Mouse (Mus musculus) right cerebral cortex, adult 18-20 months (tissue): Measurements from ENCODE around the gene Ptgs2.

Experiments used
- DNase-seq: peaks from one replicate; pipeline ENCODE4 v3.0.0; 2022; ENCODE audit warnings: mixed read lengths

The Ptgs2 gene

DNA sequence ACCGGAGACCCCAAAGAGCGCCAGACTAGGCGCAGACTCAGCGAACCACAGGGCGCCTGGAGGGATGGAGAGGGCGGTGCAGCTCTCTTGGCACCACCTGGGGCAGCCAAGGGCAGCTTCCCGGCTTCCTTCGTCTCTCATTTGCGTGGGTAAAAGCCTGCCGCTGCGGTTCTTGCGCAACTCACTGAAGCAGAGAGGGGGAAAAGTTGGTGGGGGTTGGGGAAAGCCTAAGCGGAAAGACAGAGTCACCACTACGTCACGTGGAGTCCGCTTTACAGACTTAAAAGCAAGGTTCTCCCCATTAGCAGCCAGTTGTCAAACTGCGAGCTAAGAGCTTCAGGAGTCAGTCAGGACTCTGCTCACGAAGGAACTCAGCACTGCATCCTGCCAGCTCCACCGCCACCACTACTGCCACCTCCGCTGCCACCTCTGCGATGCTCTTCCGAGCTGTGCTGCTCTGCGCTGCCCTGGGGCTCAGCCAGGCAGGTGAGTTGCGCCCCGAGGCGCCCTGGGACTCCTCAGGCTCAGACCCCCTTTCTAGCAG is at the start of gene Ptgs2:
Ptgs2 (plus strand) TSS at position 242 of the 544 bp plus-strand sequence.
- peak; percentile 75 for DNase-seq

DNA sequence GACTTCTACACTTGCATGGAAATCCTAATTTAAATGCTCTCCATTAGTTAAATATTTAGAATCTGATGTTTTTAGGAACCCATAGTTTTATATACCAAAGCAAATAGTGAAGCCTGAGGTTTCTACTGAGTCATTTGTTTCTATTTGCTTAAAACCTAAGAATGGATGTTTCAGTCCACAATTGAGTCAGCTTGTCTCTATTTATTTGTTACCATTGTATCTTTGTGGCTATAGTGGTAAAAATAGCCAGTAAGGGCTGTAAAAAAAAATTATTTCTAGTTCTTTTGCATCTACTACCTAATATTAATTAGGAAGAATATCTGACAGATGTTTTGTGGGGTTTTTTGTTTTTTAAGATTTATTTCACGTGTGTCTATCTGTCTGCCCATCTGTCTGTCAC is 49.6 kb upstream of the Ptgs2 start:
- no peak for DNase-seq

- no peak for DNase-seq
These were observed 34.1 kb upstream of the Ptgs2 start for GRCm38 (mm10) chr1:150065684-150066083.

- no peak for DNase-seq
These were observed 27.0 kb upstream of the Ptgs2 start for GRCm38 (mm10) chr1:150072880-150073279.

- DNase-seq = no peak
These were observed 25.2 kb upstream of the Ptgs2 start for GRCm38 (mm10) chr1:150074609-150075008.

GRCm38 (mm10) chr1:150089040-150089692 is 10.7 kb upstream of the Ptgs2 start:
- DNase-seq = peak; percentile 20

DNA sequence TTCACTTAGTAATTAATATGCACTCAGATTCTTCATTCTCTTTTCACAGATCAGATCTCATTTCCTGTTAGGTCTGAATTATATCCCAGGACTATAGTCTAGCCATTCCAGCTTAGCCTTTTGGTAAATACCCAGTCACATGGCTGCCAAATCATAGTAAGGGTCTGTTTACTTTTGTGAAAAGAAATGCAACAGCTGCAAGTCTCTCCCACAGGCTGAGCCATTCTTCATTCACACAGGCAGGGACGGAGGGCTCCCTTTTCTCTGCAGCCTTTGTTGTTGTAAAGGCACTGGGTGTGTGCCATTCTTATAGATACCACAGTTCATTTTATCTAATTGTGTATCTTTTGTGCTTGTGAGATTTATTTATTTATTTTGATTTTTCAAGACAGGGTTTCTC is 9.6 kb upstream of the Ptgs2 start:
- DNase-seq = no peak

- DNase-seq = no peak
These were observed 2.8 kb upstream of the Ptgs2 start for GRCm38 (mm10) chr1:150097036-150097435.

GRCm38 (mm10) chr1:150097721-150098120 is 2.1 kb upstream of the Ptgs2 start:
- no peak for DNase-seq

DNA sequence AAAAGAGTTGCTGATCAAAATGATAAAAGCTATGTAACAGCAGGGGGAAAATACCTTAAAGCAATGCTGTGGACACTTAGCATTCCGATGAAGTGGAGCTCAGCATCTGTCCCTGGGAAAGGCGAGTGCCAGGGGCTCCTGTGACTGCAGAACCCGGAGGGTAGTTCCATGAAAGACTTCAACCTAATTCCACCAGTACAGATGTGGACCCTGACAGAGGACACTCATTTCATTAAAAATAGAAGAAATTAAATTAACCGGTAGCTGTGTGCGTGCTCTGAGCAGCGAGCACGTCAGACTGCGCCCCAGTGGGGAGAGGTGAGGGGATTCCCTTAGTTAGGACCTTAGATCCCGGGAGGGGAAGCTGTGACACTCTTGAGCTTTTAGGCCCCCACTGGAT is 457 bp upstream of the Ptgs2 start:
- no peak for DNase-seq

- no peak for DNase-seq
These were observed 4.4 kb downstream of the Ptgs2 start for GRCm38 (mm10) chr1:150104228-150104720.

GRCm38 (mm10) chr1:150106736-150107135 is 6.9 kb downstream of the Ptgs2 start:
- no peak for DNase-seq

DNA sequence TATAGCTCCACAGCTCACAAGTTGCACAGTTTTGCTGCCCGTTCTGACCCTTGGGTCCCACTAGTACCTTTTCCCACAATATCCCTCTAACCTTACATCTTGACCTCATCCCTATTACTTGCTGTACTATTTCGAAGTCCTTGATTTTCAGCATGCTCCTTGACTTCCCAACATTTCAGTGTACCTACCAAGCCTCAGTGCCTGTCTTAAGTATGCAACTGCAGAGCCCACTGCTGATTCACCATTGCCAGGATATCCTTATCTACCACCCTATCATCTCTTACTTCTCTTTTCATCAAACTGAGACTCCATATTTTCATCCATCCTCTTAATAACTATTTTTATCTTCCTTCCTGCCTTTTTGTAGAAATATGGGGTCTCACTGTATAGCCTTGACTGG is 9.8 kb downstream of the Ptgs2 start:
- DNase-seq = no peak

DNA sequence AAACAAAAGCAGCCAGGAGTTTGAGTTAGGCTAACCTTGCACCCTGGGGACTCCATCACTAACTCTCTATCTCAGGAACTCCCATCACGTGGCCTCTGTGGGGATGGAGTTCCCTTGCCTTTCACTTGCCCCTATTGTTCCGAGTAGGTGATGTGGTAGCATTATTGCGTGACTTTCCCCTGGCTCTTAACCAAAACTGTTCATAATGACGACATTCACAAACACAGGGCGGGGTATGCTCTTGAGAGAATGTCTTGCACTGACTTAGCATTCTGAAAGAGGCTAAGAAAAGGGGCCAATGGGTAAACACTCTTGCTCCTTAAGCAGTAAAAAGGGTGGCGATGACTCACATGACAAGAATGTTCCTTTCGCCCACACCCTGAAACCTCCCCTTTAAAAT is 15.5 kb downstream of the Ptgs2 start:
- DNase-seq = no peak

- DNase-seq = no peak
These were observed 18.5 kb downstream of the Ptgs2 start for GRCm38 (mm10) chr1:150118352-150118751.

DNA sequence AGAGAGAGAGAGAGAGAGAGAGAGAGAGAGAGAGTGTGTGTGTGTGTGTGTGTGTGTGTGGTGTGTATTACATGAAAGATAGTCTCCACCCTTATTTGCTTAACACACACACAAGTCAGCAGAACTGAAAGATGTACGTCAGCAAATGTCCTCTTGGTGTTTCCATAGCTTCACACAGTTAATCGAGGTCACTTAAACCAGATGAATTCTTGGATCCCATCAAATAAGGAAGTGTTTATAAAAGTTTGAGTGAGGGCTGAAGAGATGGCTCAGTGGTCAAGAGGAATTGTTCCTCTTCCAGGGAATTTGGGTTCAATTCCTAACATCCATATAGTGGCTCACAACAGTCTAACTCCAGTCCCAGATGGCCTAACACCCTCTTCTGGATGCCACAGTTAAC is 25.7 kb downstream of the Ptgs2 start:
- DNase-seq = no peak

- no peak for DNase-seq
These were observed 30.2 kb downstream of the Ptgs2 start for GRCm38 (mm10) chr1:150130070-150130469.

DNA sequence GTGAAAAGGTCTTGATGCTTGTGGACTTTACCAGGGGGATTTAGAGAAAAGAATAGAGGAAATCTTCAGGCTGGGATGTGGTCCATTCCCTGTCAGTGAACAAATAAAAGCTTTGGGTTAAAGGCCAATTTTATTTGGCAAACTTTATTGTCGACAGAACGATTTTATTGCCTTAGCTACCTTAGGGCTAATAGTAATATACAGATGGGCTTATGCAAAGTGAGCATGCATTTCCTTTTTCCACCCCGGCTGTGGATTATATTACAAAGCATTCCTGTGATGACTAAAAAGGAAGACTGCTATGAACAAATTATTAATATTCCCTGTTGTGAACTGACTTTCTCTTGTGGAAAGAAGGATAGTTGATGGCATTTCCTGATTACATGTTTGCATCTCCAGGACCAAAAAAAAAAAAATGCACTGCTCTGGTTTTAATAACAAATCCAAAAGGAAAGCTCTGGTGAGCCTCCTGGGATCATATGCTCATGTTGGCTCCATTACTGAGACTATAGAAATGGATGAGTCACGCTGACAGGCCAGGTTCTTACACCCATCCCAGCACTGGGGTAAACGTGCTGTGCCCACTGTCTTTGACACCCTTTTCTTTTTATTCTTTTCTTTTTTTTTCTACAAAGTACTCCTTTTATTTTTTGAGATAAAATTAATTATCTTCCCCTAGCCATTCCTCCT is 30.9 kb downstream of the Ptgs2 start:
- DNase-seq = no peak

DNA sequence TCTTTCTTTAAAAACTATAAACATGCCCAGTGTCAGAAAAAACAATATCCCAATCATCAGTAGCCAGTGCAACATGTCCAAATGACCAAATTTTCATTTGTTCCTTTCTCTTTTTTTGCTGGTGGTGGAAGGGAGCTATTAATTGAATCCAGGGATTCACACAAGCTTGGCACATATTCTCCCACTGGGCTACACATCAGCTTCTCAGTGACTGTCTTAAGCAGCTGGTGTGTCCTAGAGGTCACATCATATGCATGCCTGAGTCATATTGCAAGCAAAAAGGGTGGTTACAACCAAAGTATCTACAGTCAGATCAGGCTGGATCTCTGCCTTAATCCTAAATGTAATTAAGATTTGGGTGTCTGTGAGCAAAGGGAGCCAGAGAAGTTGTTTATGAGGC is 35.5 kb downstream of the Ptgs2 start:
- no peak for DNase-seq

- DNase-seq = no peak
These were observed 39.9 kb downstream of the Ptgs2 start for GRCm38 (mm10) chr1:150139730-150140129.

DNA sequence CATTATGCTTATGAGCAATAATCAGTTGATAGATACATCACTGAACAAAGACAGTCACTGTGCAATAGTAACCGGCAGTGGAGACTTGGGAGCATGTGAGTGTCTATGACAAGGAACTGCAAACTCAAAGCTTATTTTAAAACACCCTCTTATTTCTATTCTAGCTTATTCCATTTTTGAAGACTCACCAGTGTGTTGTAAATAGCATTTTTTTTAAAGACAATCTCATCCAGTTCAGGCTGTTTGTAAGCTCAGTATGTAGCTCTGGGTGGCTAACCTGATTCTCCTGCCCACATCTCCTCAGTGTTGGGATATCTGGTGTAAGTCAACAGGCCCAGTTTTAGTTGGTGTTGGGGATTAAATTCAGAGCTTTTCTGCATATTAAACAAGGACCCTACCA is 42.1 kb downstream of the Ptgs2 start:
- DNase-seq = no peak

GRCm38 (mm10) chr1:150143578-150143977 is 43.7 kb downstream of the Ptgs2 start:
- no peak for DNase-seq

GRCm38 (mm10) chr1:150145049-150145448 is 45.2 kb downstream of the Ptgs2 start:
- DNase-seq = peak; percentile 1

GRCm38 (mm10) chr1:150147272-150147671 is 47.4 kb downstream of the Ptgs2 start:
- DNase-seq = no peak
